Mouse (Mus musculus) thymus, adult 2 months (tissue): Measurements from ENCODE around the gene Gm37240. TPM values are rescaled to one million over a fixed set of nuclear protein-coding genes. Genes with fewer than 3 reads are reported as not detected.

Experiments
- DNase-seq: peaks from one replicate; pipeline ENCODE4 v3.0.0; 2021
- H3K27ac ChIP-seq: fragments of 200-500 bp; 2 replicates; pipeline ENCODE4 v1.5.1; 2012; ENCODE audit warnings: low read length, control low read depth; ENCODE audit not compliant: control insufficient read depth, insufficient read depth
- H3K27me3 ChIP-seq: fragments of 200-500 bp; 2 replicates; pipeline ENCODE4 v1.6.1; 2012; ENCODE audit warnings: mild to moderate bottlenecking, low read length, moderate library complexity, mixed read lengths; ENCODE audit not compliant: control insufficient read depth, insufficient read depth
- H3K36me3 ChIP-seq: fragments of 200-500 bp; 2 replicates; pipeline ENCODE4 v1.6.1; 2012; ENCODE audit warnings: mild to moderate bottlenecking, low read length, moderate library complexity; ENCODE audit not compliant: control insufficient read depth, insufficient read depth
- H3K4me1 ChIP-seq: fragments of 200-500 bp; replicated peaks from 2 replicates; pipeline ENCODE4 v1.6.1; 2012; ENCODE audit warnings: low read length; ENCODE audit not compliant: control insufficient read depth, insufficient read depth
- H3K4me3 ChIP-seq: fragments of 200-500 bp; 2 replicates; pipeline ENCODE4 v1.5.1; 2012; ENCODE audit warnings: mild to moderate bottlenecking, low read length, control low read depth, moderate library complexity; ENCODE audit not compliant: control insufficient read depth, insufficient read depth
- CTCF ChIP-seq: fragments of 200-500 bp; IDR thresholded peaks from 2 replicates; pipeline ENCODE4 v1.5.1; 2012; ENCODE audit warnings: mild to moderate bottlenecking, control low read depth, low read length, moderate library complexity, borderline replicate concordance; ENCODE audit not compliant: control insufficient read depth, poor library complexity, insufficient read depth; ENCODE audit errors: extremely low read depth
- POLR2A ChIP-seq: fragments of 200-500 bp; IDR thresholded peaks from 2 replicates; pipeline ENCODE4 v1.6.1; 2012; ENCODE audit warnings: mild to moderate bottlenecking, low read length, control low read depth, moderate library complexity; ENCODE audit not compliant: control insufficient read depth, poor library complexity, insufficient read depth; ENCODE audit errors: extremely low read depth
- WGBS: fragments of 180-500 bp; shearing (Covaris S2); methylation state at CpG from one replicate; pipeline ENCODE4 v1.1.7; 2018; 5-methylcytosine and 5-hydroxymethylcytosine counted together
- polyA plus RNA-seq: library from polyadenylated mRNA; depleted of rRNA; stranded (reverse); fragments of >200 nt; gene quantifications from 2 replicates; pipeline ENCODE4 v1.2.3, GENCODE M21; 2012

Gm37240 gene
- polyA plus RNA-seq, 1 experiment, result 7.0 TPM

- TF ChIP-seq CTCF, result no peak
- no peak for TF ChIP-seq POLR2A
- no peaks in the 10 kb centered on the region for H3K4me1 ChIP-seq
- H3K27me3 ChIP-seq, result no peaks in the 10 kb centered on the region
- no peak for DNase-seq
- no peak overlapping the region for H3K4me3 ChIP-seq
- WGBS, result 96% methylated on average over 4 of the region's 4 CpGs
- no peaks in the 10 kb centered on the region for H3K36me3 ChIP-seq
- H3K27ac ChIP-seq, result no peak overlapping the region
Observed at GRCm38 (mm10) chr3:85201785-85202184, 685.5 kb downstream of the Gm37240 start.

- no peak overlapping the region for H3K27ac ChIP-seq
- DNase-seq, result no peak
- H3K27me3 ChIP-seq, result no peaks in the 10 kb centered on the region
- no peak overlapping the region for H3K4me3 ChIP-seq
- H3K4me1 ChIP-seq, result peaks cover 5% of the 10 kb centered on the region
- no peaks in the 10 kb centered on the region for H3K36me3 ChIP-seq
- TF ChIP-seq POLR2A (no peak), CTCF (no peak)
- over 99% methylated on average over 3 of the region's 3 CpGs for WGBS
Observed at GRCm38 (mm10) chr3:85198496-85198895, 688.8 kb downstream of the Gm37240 start.

GRCm38 (mm10) chr3:85197148-85197547 is 690.2 kb downstream of the Gm37240 start:
- Histone ChIP-seq H3K4me3 (no peak overlapping the region), H3K27me3 (no peaks in the 10 kb centered on the region), H3K27ac (no peak overlapping the region), H3K36me3 (no peaks in the 10 kb centered on the region), H3K4me1 (peaks cover 5% of the 10 kb centered on the region)
- 96% methylated on average over 6 of the region's 6 CpGs for WGBS
- TF ChIP-seq CTCF (no peak), POLR2A (no peak)
- no peak for DNase-seq

- Histone ChIP-seq H3K27ac (no peak overlapping the region), H3K36me3 (no peaks in the 10 kb centered on the region), H3K4me3 (no peak overlapping the region), H3K4me1 (peaks cover 5% of the 10 kb centered on the region), H3K27me3 (no peaks in the 10 kb centered on the region)
- no peak for TF ChIP-seq POLR2A
- DNase-seq, result no peak
- WGBS, result 96% methylated on average over 4 of the region's 4 CpGs
Observed at GRCm38 (mm10) chr3:85196591-85196990, 690.7 kb downstream of the Gm37240 start.

GRCm38 (mm10) chr3:85195068-85195481 is 692.2 kb downstream of the Gm37240 start:
- no peaks in the 10 kb centered on the region for H3K27me3 ChIP-seq
- WGBS, result 2% methylated on average over 8 of the region's 8 CpGs
- peak overlapping the region; percentile 94 for H3K27ac ChIP-seq
- H3K4me3 ChIP-seq, result peak overlapping the region; percentile 98
- peaks cover 5% of the 10 kb centered on the region for H3K4me1 ChIP-seq
- peak; percentile 74 for DNase-seq
- no peaks in the 10 kb centered on the region for H3K36me3 ChIP-seq
- TF ChIP-seq POLR2A (peak; percentile 58; the same call in 1 of the 2 replicates), CTCF (no peak)

- Histone ChIP-seq H3K27ac (no peak overlapping the region), H3K36me3 (no peaks in the 10 kb centered on the region), H3K4me1 (peaks cover 12% of the 10 kb centered on the region), H3K27me3 (no peaks in the 10 kb centered on the region), H3K4me3 (no peak overlapping the region)
- no peak for DNase-seq
- TF ChIP-seq POLR2A (no peak), CTCF (no peak)
- WGBS, result 92% methylated on average over 8 of the region's 8 CpGs
Observed at GRCm38 (mm10) chr3:85189791-85190190, 697.5 kb downstream of the Gm37240 start.

GRCm38 (mm10) chr3:85188364-85188763 is 699.0 kb downstream of the Gm37240 start:
- Histone ChIP-seq H3K27ac (no peak overlapping the region), H3K36me3 (no peaks in the 10 kb centered on the region), H3K27me3 (no peaks in the 10 kb centered on the region), H3K4me3 (no peak overlapping the region), H3K4me1 (peaks cover 10% of the 10 kb centered on the region)
- no peak for DNase-seq
- WGBS, result 8% methylated on average over 5 of the region's 5 CpGs
- no peak for TF ChIP-seq CTCF
- no peak for TF ChIP-seq POLR2A
